In the genomic region with DNA sequence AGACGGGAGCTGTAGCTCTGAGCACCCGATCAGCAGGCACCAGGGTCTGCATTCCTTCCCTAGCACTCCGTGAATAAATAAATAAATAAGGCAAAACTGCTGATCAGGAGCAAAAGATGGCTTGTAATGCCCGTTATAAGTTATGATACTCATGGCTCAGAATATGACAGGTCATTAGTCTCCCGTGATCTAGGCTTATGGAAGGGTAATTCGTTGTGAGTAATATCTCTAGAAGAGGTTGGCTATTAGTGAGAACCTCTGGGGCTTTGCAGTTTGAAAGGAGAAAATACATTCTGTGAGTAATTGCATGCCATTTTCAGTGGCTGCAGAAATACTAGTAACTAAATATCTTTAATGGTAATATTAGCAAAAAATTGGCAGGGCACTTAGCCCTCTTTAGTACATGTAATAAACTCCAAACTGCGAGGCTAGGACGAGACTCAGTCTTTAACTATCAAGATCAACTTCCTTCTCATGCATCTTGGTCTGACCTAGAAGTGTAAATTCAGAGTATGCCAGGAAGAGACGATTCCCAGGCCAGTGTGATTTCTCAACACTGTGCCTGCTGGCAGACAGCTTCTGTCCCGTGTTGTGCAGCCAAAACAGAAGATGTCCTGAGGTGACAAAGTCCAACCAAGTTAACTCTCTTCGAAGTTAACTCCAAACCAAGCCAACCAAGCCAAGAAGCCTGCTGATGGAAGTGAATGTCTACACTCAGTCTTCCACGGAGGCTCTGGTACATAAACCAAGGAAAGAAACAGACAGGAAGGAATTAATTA, we compare ENCODE assay signal across 13 mouse cellular contexts. TPM values are rescaled to one million over a fixed set of nuclear protein-coding genes. Genes with fewer than 3 reads are reported as not detected.
DNase-seq lines count a peak whose midpoint lies in the region; ATAC-seq and TF ChIP-seq lines count a peak whose summit lies in the region.
"Had no signal": no experiment of that assay in that cellular context is flagged by ENCODE, and none has a peak within 500 bp of the region (broad histone marks: within the 10 kb centered on the region; RNA-seq: fewer than 3 reads in every experiment).

No protein-coding gene starts in this region.

- H3K27ac ChIP-seq in hindbrain, embryonic 13.5 days = peak overlapping the region; percentile 14; the same call in 1 of the 2 replicates
- H3K27ac ChIP-seq in hindbrain, embryonic 10.5 days = no peak overlapping the region
- no peak overlapping the region for H3K27ac ChIP-seq in lung, embryonic 14.5 days (ENCODE audit: low read depth)
- H3K27ac ChIP-seq in forebrain, embryonic 15.5 days (replicated peaks) = no peak overlapping the region
- H3K27ac ChIP-seq: embryonic facial prominence, embryonic 15.5 days; midbrain, embryonic 12.5 days had no signal

- H3K9me3 ChIP-seq in hindbrain, embryonic 13.5 days = no peaks in the 10 kb centered on the region
- no peaks in the 10 kb centered on the region for H3K9me3 ChIP-seq in hindbrain, embryonic 10.5 days
- H3K9me3 ChIP-seq in lung, embryonic 14.5 days (ENCODE audit: low read depth, low read length) = no peaks in the 10 kb centered on the region
- H3K9me3 ChIP-seq in forebrain, embryonic 15.5 days = no peaks in the 10 kb centered on the region
- H3K9me3 ChIP-seq: embryonic facial prominence, embryonic 15.5 days; midbrain, embryonic 12.5 days had no signal

- ATAC-seq in hindbrain, embryonic 13.5 days (ENCODE audit: low FRiP score) = peak; percentile 36; the same call in 1 of the 2 replicates
- ATAC-seq in lung, embryonic 14.5 days (ENCODE audit: insufficient read depth) = 0 out of 2 replicates have a peak, but pooled peaks have one; percentile 26
- no peak for ATAC-seq in forebrain, embryonic 15.5 days (replicated peaks)
- ATAC-seq: intestine, postnatal 0 days had no signal

- H3K9ac ChIP-seq in hindbrain, embryonic 13.5 days = no peak overlapping the region
- H3K9ac ChIP-seq in lung, embryonic 14.5 days = no peak overlapping the region
- H3K9ac ChIP-seq in forebrain, embryonic 15.5 days (replicated peaks) = no peak overlapping the region
- H3K9ac ChIP-seq: embryonic facial prominence, embryonic 15.5 days; midbrain, embryonic 12.5 days had no signal

- DNase-seq in adrenal gland, adult 2 months = peak; percentile 24
- DNase-seq in adrenal gland, postnatal 4 days (ENCODE audit: low spot score in 2 of 2) = no peak
- DNase-seq in hindbrain, embryonic 10.5 days (ENCODE audit: low spot score) = no peak
- DNase-seq in lung, embryonic 14.5 days = peak; percentile 47
- DNase-seq in lung, postnatal 25 days (ENCODE audit: low spot score) = no peak
- DNase-seq in kidney, postnatal 36 days = peak; percentile 66 to 80
- DNase-seq: cerebellum, adult 18-20 months; retina, postnatal 1 day had no signal

- H3K4me3 ChIP-seq in hindbrain, embryonic 13.5 days = no peak overlapping the region
- no peak overlapping the region for H3K4me3 ChIP-seq in hindbrain, embryonic 10.5 days
- no peak overlapping the region for H3K4me3 ChIP-seq in lung, embryonic 14.5 days (ENCODE audit: low read depth, low read length)
- no peak overlapping the region for H3K4me3 ChIP-seq in forebrain, embryonic 15.5 days
- H3K4me3 ChIP-seq: embryonic facial prominence, embryonic 15.5 days; midbrain, embryonic 12.5 days had no signal

- TF ChIP-seq CTCF in lung, embryonic 14.5 days (IDR thresholded peaks at IDR 0.05; ENCODE audit: low read depth) = no peak

- peaks cover 15% of the 10 kb centered on the region for H3K4me1 ChIP-seq in hindbrain, embryonic 13.5 days (replicated peaks)
- peaks cover 10% of the 10 kb centered on the region for H3K4me1 ChIP-seq in hindbrain, embryonic 10.5 days (replicated peaks)
- H3K4me1 ChIP-seq in lung, embryonic 14.5 days (ENCODE audit: insufficient read depth) = no peaks in the 10 kb centered on the region
- H3K4me1 ChIP-seq in forebrain, embryonic 15.5 days = peaks cover 11% of the 10 kb centered on the region

- no peaks in the 10 kb centered on the region for H3K27me3 ChIP-seq in hindbrain, embryonic 13.5 days
- H3K27me3 ChIP-seq in hindbrain, embryonic 10.5 days (ENCODE audit: insufficient read depth, poor library complexity, severe bottlenecking) = no peaks in the 10 kb centered on the region
- H3K27me3 ChIP-seq in lung, embryonic 14.5 days (ENCODE audit: insufficient read depth, low read length) = no peaks in the 10 kb centered on the region
- H3K27me3 ChIP-seq in forebrain, embryonic 15.5 days = no peaks in the 10 kb centered on the region
- H3K27me3 ChIP-seq: embryonic facial prominence, embryonic 15.5 days; midbrain, embryonic 12.5 days had no signal

- H3K4me2 ChIP-seq in hindbrain, embryonic 13.5 days = no peak overlapping the region
- H3K4me2 ChIP-seq in lung, embryonic 14.5 days = no peak overlapping the region
- no peak overlapping the region for H3K4me2 ChIP-seq in forebrain, embryonic 15.5 days (replicated peaks)
- H3K4me2 ChIP-seq: embryonic facial prominence, embryonic 15.5 days; midbrain, embryonic 12.5 days had no signal

- whole genome bisulfite sequencing in hindbrain, embryonic 13.5 days = 67% methylated on average over 12 of the region's 12 CpGs
- WGBS in hindbrain, embryonic 10.5 days = 81% methylated on average over 12 of the region's 12 CpGs
- 35% methylated on average over 12 of the region's 12 CpGs for WGBS in lung, embryonic 14.5 days
- 81% methylated on average over 12 of the region's 12 CpGs for WGBS in forebrain, embryonic 15.5 days

- H3K36me3 ChIP-seq in hindbrain, embryonic 13.5 days = no peaks in the 10 kb centered on the region
- no peaks in the 10 kb centered on the region for H3K36me3 ChIP-seq in hindbrain, embryonic 10.5 days
- H3K36me3 ChIP-seq in lung, embryonic 14.5 days (ENCODE audit: insufficient read depth) = no peaks in the 10 kb centered on the region
- no peaks in the 10 kb centered on the region for H3K36me3 ChIP-seq in forebrain, embryonic 15.5 days
- H3K36me3 ChIP-seq: embryonic facial prominence, embryonic 15.5 days; midbrain, embryonic 12.5 days had no signal

RNA-seq across cellular contexts. Expression of gene St8sia1, which starts 34.2 kb away (rescaled TPM):
- 1 to 10 TPM in 1 of 2 experiments, under 1 TPM in 1; 0.43 to 1.8 TPM for total RNA-seq in adrenal gland, adult 2 months (2021)
- polyA plus RNA-seq in adrenal gland, adult 2 months (2012; rRNA removed) = 0.13 and 0.25 TPM in 2 replicates
- total RNA-seq in adrenal gland, postnatal 4 days (2021) = 1 to 10 TPM; 4.3 to 5.3 TPM
- polyA plus RNA-seq in hindbrain, embryonic 13.5 days (2015; fragmentation: Nextera tagmentation; extraction: Ambion mirVana) = 7.6 and 7.7 TPM in 2 replicates
- polyA plus RNA-seq in hindbrain, embryonic 10.5 days (2016; fragmentation: Nextera tagmentation; extraction: Ambion mirVana) = 3.6 and 5.4 TPM in 2 replicates
- 0.07 and 0.39 TPM in 2 replicates for polyA plus RNA-seq in lung, embryonic 14.5 days (2014; fragmentation: Nextera tagmentation; extraction: Ambion mirVana)
- 5.5 and 6.9 TPM in 2 replicates for polyA plus RNA-seq in forebrain, embryonic 15.5 days (2015; fragmentation: Nextera tagmentation; extraction: Ambion mirVana)

Comparison
In these comparisons a context has a peak if more than half of its experiments do, and no peak if none do; other contexts are left out.
1. DNase-seq: peak in adrenal gland, adult 2 months (single experiment), lung, embryonic 14.5 days (single experiment) and kidney, postnatal 36 days (2 of 2); none in adrenal gland, postnatal 4 days (0 of 2), hindbrain, embryonic 10.5 days (single experiment) and lung, postnatal 25 days (single experiment).